Mouse (Mus musculus) E14TG2a.4 (cell line): ENCODE data around the gene Pih1d1.

Experiments used
- H3K27me3 ChIP-seq: 2 replicates; pipeline ENCODE4 v1.6.1; 2014; ENCODE audit warnings: low read length, control low read depth; ENCODE audit not compliant: insufficient read depth
- H3K36me3 ChIP-seq: 2 replicates; pipeline ENCODE4 v1.6.1; 2014; ENCODE audit warnings: low read length, control low read depth; ENCODE audit not compliant: insufficient read depth
- H3K4me1 ChIP-seq: replicated peaks from 2 replicates; pipeline ENCODE4 v1.6.1; 2014; ENCODE audit warnings: low read depth, low read length, control low read depth
- H3K4me3 ChIP-seq: replicated peaks from 2 replicates; pipeline ENCODE4 v1.5.1; 2014; ENCODE audit warnings: mild to moderate bottlenecking, low read length
- H3K9me3 ChIP-seq: 2 replicates; pipeline ENCODE4 v1.6.1; 2014; ENCODE audit warnings: low read length, control low read depth
- CTCF ChIP-seq: conservative IDR thresholded peaks from 2 replicates; pipeline ENCODE4 v1.5.1; 2014; ENCODE audit warnings: low read length
- NANOG ChIP-seq: IDR thresholded peaks from 2 replicates; pipeline ENCODE4 v1.6.1; 2014; ENCODE audit warnings: borderline replicate concordance, low read length, mixed read lengths
- POU5F1 ChIP-seq: IDR thresholded peaks from 2 replicates; pipeline ENCODE4 v1.6.1; 2014; ENCODE audit warnings: low read length, borderline replicate concordance

Pih1d1 gene

DNA sequence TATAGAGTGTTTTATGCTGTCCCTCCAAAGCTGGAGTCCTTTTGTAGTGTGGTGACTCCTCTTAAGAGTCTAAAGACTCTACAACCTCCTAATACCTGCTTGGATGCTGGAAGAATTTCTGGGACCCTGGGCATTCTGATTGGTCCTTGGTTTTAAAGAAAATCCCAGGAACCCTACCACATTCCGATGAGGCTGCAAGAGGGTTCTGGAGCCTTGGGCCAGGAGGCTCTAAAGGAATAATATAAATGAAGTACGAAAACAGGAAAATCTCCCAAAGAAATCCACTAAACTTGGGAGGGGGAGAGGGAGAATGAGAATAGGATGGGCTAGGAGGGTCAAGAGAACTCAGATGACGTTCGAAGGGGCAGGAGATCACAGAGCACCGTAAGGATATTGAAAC, 517 bp upstream of the Pih1d1 start:
- Histone ChIP-seq H3K36me3 (peaks cover 46% of the 10 kb centered on the region), H3K9me3 (no peaks in the 10 kb centered on the region), H3K4me3 (peak overlapping the region; percentile 89), H3K27me3 (no peaks in the 10 kb centered on the region), H3K4me1 (peaks cover 62% of the 10 kb centered on the region)
- TF ChIP-seq CTCF: no peak
- no peak for TF ChIP-seq POU5F1
- TF ChIP-seq NANOG: no peak

DNA sequence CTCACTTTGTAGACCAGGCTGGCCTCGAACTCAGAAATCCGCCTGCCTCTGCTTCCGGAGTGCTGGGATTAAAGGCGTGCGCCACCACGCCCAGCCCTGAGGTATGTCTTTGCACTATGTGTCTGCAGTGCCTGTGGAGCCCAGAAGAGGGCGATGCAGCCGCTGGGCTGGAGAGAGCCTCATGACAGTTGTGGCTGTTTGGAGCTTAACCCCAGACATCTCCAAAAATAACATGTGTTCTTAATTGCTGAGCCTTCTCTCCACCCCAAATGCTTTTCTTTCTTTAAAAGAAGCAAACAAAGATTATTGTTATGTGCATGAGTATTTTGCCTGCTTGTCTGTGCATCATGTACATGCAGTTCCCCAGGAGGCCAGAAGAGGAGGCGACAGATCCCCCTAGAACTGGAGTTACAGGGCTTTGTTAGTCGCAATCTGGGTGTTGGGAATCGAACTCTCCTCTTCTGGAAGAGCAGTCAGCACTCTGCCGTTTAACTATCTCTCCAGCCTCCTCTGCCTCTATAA, 951 bp downstream of the Pih1d1 start:
- Histone ChIP-seq H3K9me3 (no peaks in the 10 kb centered on the region), H3K4me1 (peaks cover 52% of the 10 kb centered on the region)

DNA sequence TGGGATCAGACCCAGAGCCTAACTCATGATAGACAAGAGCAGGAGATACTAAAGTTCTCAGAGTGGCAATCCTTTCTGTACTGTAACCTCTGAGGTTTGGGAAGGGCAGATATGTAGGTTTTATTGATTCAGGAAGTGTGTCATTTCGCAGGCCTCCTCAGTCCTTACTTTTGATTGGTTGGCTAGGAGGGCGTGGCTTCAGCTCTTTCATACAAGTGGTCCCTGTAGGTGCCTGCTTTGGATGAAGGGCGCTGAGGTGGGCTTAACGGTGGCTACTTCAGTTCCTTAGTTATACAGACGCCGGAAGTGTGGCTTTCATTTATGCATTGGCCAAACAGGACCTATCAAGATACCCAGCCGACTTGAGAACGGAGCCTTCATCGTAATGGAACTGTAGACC, 1.5 kb downstream of the Pih1d1 start:
- Histone ChIP-seq H3K9me3 (no peaks in the 10 kb centered on the region), H3K4me3 (peak overlapping the region; percentile 51), H3K4me1 (peaks cover 47% of the 10 kb centered on the region), H3K36me3 (peaks cover 50% of the 10 kb centered on the region), H3K27me3 (no peaks in the 10 kb centered on the region)
- no peak for TF ChIP-seq NANOG
- TF ChIP-seq CTCF: no peak
- TF ChIP-seq POU5F1: no peak

More for the DNA sequence above, 951 bp downstream of the Pih1d1 start:
- TF ChIP-seq CTCF (peak; percentile 69), NANOG (no peak), POU5F1 (no peak)
- no peaks in the 10 kb centered on the region for H3K27me3 ChIP-seq
- peak overlapping the region; percentile 89 for H3K4me3 ChIP-seq
- peaks cover 45% of the 10 kb centered on the region for H3K36me3 ChIP-seq

DNA sequence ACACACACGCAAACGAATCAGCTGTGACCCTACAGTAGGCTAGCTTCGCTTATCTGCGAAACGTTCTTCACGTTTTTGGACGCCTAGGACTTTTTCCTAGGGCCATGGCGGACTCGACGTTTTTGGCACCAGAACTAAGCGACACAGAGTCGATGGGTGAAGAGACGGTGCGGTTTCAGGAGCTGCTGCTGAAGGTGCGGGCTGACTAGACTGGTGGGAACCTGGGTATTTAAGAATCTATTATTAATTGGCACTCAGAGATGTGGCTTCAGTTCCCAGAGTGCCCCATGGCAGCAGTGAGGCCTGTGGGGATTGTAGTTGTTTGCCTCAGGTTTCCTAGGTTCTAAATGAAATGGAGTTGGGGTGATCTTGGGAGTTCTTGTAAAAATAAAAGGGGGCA, 2.1 kb downstream of the Pih1d1 start:
- TF ChIP-seq POU5F1 (no peak), NANOG (no peak), CTCF (no peak)
- H3K27me3 ChIP-seq: no peaks in the 10 kb centered on the region
- peaks cover 48% of the 10 kb centered on the region for H3K36me3 ChIP-seq
- H3K4me1 ChIP-seq: peaks cover 41% of the 10 kb centered on the region
- peak overlapping the region; percentile 51 for H3K4me3 ChIP-seq
- H3K9me3 ChIP-seq: no peaks in the 10 kb centered on the region

DNA sequence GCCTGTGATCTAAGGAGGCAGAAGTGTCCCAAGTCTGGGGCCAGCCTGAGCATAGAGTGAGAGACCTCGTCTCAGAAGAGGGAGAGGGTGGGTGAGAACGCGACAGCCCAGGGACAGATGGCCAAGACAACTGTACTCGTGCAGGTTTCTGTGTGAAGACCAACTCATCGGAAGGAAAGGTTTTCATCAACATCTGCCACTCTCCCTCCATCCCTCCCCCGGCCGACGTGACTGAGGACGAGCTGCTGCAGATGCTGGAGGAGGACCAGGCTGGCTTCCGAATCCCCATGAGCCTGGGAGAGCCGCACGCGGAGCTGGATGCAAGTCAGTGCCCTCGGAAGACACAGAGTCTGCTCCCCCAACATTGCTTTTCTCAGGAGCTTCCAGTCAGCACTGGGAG, 3.4 kb downstream of the Pih1d1 start:
- H3K4me1 ChIP-seq: peaks cover 39% of the 10 kb centered on the region
- no peak overlapping the region for H3K4me3 ChIP-seq
- TF ChIP-seq POU5F1: no peak
- TF ChIP-seq CTCF: no peak
- no peak for TF ChIP-seq NANOG
- no peaks in the 10 kb centered on the region for H3K9me3 ChIP-seq
- H3K27me3 ChIP-seq: peaks cover 1% of the 10 kb centered on the region; the same call in 1 of the 2 replicates
- H3K36me3 ChIP-seq: peaks cover 38% of the 10 kb centered on the region

DNA sequence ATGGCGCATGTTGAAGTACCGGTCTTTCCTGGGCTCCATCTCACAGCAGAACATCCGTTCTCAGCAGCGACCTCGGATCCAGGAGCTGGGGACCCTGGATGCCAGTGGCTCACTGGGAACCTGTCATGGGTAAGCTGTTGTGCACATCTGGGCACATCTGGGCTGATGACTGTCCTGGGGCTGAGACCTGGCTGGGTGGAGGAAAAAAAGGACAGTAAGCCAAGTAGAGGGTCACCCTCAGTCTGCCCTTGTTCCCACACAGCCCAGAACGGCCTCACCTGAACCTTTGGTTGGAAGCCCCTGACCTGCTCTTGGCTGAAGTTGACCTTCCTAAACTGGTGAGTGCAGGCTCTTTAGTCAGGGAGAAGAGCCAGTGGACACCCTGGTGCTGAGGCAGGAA, 4.9 kb downstream of the Pih1d1 start:
- Histone ChIP-seq H3K4me1 (peaks cover 43% of the 10 kb centered on the region), H3K9me3 (no peaks in the 10 kb centered on the region), H3K4me3 (no peak overlapping the region), H3K27me3 (peaks cover 10% of the 10 kb centered on the region), H3K36me3 (peaks cover 38% of the 10 kb centered on the region)
- TF ChIP-seq CTCF: no peak
- TF ChIP-seq POU5F1: no peak
- no peak for TF ChIP-seq NANOG

DNA sequence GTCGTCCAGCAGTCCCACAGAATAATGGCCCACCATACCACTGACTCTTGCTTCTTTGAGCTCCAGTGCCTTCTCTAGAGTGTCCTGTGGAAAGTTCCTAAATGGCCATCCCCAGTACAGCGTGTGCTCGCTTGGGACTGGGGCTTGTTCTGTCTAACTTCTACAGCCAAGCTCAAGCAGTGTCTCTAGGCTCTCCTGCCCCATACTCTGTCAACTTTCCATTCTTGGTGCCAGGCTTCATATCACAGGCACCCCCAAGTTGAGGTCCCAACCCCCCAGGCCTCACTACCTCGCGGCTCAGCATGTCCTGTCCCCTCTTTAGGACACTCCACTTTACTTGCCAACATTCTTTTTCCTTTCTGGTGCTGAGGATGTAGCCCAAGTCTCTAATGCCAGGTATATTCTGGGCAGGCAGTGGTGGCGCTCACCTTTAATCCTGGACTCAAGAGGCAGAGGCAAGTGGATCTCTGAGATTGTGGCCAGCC, 6.3 kb downstream of the Pih1d1 start:
- no peaks in the 10 kb centered on the region for H3K9me3 ChIP-seq
- peaks cover 38% of the 10 kb centered on the region for H3K36me3 ChIP-seq
- TF ChIP-seq CTCF (no peak), NANOG (no peak), POU5F1 (no peak)
- H3K27me3 ChIP-seq: peaks cover 23% of the 10 kb centered on the region
- peaks cover 51% of the 10 kb centered on the region for H3K4me1 ChIP-seq
- no peak overlapping the region for H3K4me3 ChIP-seq

DNA sequence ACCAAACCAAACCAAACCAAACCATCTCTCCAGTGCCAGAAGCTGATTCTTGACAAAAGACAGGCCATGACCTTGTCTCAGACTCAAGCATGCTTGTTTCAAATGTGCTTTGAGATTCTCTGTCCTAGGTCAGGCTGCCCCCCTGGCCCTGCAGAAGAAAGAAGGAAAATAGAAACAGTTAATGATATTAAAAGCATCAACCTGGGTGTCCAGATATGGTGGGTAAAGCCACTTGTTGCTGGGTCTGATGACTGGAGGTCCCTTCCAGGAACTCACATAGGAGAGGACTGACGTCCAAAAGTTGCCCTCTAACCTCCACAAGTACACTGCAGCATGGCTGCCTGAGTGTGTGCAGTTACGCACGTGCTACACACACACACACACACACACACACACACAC, 6.8 kb downstream of the Pih1d1 start:
- Histone ChIP-seq H3K4me3 (no peak overlapping the region), H3K9me3 (no peaks in the 10 kb centered on the region), H3K4me1 (peaks cover 51% of the 10 kb centered on the region), H3K27me3 (peaks cover 29% of the 10 kb centered on the region), H3K36me3 (peaks cover 38% of the 10 kb centered on the region)
- no peak for TF ChIP-seq NANOG
- no peak for TF ChIP-seq POU5F1

DNA sequence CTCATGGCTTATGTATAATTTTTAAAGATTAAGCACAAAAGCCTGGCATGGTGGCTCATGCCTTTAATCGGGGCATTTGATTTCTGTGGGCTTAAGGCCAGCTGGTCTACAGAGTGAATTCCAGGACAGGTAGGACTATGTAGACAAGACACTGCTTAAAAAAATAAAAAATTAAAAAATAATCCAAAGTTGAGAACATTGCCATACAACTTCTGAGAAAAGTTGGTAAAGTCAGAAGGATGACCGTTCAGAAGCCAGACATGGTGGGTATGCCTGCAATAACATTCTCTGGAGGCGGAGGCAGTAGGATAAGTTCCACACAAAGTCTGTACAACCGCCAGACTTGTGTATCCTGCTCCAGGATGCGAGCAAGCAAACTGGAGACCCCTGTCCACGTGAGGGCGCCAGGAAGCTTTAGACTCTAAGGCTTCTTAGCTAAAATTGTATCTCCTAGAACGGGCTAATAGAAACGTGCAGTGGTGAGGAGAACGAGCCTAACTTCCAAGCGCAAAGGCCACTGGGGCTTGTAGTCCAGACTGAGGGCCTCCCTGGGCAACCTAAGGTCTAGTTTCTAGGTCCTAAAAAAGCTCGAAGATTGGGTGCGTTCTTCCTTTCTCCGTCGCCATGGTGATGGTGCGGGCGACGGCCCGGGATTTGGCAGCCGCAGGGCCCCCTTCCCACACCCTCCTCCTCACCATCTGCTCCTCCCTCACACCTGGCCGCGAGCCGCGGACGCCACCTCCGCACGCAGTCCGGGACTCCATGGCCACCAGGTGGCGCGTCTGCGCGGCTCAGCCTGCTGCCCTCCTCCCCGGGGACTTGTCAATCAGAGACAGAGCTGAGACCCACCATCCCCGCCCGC, 7.7 kb downstream of the Pih1d1 start:
- H3K9me3 ChIP-seq: no peaks in the 10 kb centered on the region
- H3K36me3 ChIP-seq: peaks cover 38% of the 10 kb centered on the region
- TF ChIP-seq CTCF (peak; percentile 15), NANOG (no peak)
- peaks cover 49% of the 10 kb centered on the region for H3K4me1 ChIP-seq
- H3K27me3 ChIP-seq: peaks cover 37% of the 10 kb centered on the region
- peak overlapping the region; percentile 62 for H3K4me3 ChIP-seq
